Mouse (Mus musculus): Measurements from ENCODE around the gene Setd1b. TPM values are rescaled to one million over a fixed set of nuclear protein-coding genes. Genes with fewer than 3 reads are reported as not detected.
A peak's percentile ranks its signal among the peaks of the same experiment; 100 is the strongest.

Setd1b gene
- polyA plus RNA-seq, 1 experiment = 14.9 TPM

DNA sequence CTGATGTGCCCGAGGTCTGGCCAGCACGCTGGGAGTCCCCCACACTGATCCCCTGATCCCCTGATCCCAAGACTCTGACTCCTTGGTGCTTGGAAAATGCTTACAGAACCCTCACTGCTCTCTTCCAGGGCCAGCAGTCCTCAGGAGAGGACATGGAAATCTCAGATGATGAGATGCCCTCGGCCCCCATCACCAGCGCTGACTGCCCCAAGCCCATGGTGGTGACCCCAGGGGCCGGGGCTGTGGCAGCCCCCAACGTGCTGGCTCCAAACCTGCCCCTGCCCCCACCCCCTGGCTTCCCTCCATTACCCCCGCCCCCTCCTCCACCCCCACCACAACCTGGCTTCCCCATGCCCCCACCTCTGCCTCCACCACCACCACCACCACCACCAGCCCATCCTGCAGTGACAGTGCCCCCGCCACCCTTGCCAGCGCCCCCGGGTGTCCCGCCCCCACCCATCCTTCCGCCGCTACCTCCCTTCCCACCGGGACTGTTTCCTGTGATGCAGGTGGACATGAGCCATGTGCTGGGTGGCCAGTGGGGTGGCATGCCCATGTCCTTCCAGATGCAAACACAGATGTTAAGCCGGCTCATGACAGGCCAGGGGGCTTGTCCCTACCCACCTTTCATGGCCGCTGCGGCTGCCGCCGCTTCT, 9.8 kb downstream of the Setd1b start:
- peaks cover 22% of the 10 kb centered on the region for H3K4me1 ChIP-seq (ENCODE audit: control insufficient read depth, insufficient read depth, low read length)
- no peak for DNase-seq
- 83% methylated on average over 18 of the region's 19 CpGs for WGBS

DNA sequence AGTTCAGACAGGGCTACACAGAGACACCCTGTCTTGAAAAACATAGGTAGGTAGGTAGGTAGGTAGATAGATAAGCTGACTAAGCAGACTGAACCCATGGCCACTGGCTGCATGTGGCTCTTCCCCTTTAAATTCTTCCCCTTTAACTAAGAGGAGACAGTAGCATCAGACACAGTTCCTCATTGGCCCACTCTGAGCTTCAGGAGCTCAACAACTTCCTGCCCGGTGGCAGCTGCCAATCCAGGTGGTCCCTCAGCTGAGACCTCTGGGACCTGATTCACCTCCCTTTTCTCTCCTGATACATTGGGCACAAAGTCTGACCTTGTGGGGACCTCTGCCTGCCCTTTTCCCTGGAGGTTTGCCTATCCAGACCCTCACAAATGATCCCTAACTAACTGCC, 10.9 kb downstream of the Setd1b start:
- no peak for TF ChIP-seq CTCF (IDR thresholded peaks at IDR 0.05; ENCODE audit: borderline replicate concordance, insufficient read depth, low read depth, low read length)
- TF ChIP-seq POLR2A (IDR thresholded peaks at IDR 0.05; ENCODE audit: borderline replicate concordance, insufficient read depth, low read length) = no peak
- Histone ChIP-seq H3K4me1 (ENCODE audit: control insufficient read depth, insufficient read depth, low read length) (peaks cover 16% of the 10 kb centered on the region), H3K27ac (ENCODE audit: insufficient read depth, low read length) (no peak overlapping the region), H3K4me3 (replicated peaks; ENCODE audit: insufficient read depth, low read depth, low read length) (no peak overlapping the region), H3K27me3 (ENCODE audit: control insufficient read depth, insufficient read depth, low read length) (no peaks in the 10 kb centered on the region)
- no peak for DNase-seq
- WGBS = 42% methylated on average over 1 of the region's 1 CpGs

More for the DNA sequence above, 9.8 kb downstream of the Setd1b start:
- Histone ChIP-seq H3K27me3 (ENCODE audit: control insufficient read depth, insufficient read depth, low read length) (no peaks in the 10 kb centered on the region), H3K27ac (ENCODE audit: insufficient read depth, low read length) (no peak overlapping the region), H3K4me3 (replicated peaks; ENCODE audit: insufficient read depth, low read depth, low read length) (no peak overlapping the region)
- no peak for TF ChIP-seq CTCF (IDR thresholded peaks at IDR 0.05; ENCODE audit: borderline replicate concordance, insufficient read depth, low read depth, low read length)
- TF ChIP-seq POLR2A (IDR thresholded peaks at IDR 0.05; ENCODE audit: borderline replicate concordance, insufficient read depth, low read length) = no peak

DNA sequence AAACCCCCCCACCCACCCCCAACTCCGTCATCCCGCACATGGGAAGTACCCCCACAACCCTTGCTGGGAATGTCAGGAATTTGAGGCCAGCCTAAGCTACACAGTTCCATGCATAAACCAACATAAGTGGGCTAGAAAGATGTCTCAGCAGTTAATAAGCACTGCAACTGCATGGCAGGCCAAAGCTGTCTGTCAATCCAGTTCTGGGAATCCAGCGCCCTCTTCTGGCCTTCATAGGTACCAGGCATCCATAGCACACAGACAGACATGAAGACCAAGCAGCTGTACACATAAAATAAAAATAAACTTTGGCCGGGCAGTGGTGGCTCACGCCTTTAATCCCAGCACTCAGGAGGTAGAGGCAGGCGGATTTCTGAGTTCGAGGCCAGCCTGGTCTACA, 13.4 kb downstream of the Setd1b start:
- H3K27me3 ChIP-seq (ENCODE audit: control insufficient read depth, insufficient read depth, low read length) = no peaks in the 10 kb centered on the region
- no peak overlapping the region for H3K27ac ChIP-seq (ENCODE audit: insufficient read depth, low read length)
- DNase-seq = peak; percentile 72 to 74
- WGBS = 45% methylated on average over 7 of the region's 7 CpGs
- TF ChIP-seq CTCF (IDR thresholded peaks at IDR 0.05; ENCODE audit: borderline replicate concordance, insufficient read depth, low read depth, low read length) (peak; percentile 78), POLR2A (IDR thresholded peaks at IDR 0.05; ENCODE audit: borderline replicate concordance, insufficient read depth, low read length) (no peak)
- no peak overlapping the region for H3K4me3 ChIP-seq (replicated peaks; ENCODE audit: insufficient read depth, low read depth, low read length)
- no peaks in the 10 kb centered on the region for H3K4me1 ChIP-seq (ENCODE audit: control insufficient read depth, insufficient read depth, low read length)

DNA sequence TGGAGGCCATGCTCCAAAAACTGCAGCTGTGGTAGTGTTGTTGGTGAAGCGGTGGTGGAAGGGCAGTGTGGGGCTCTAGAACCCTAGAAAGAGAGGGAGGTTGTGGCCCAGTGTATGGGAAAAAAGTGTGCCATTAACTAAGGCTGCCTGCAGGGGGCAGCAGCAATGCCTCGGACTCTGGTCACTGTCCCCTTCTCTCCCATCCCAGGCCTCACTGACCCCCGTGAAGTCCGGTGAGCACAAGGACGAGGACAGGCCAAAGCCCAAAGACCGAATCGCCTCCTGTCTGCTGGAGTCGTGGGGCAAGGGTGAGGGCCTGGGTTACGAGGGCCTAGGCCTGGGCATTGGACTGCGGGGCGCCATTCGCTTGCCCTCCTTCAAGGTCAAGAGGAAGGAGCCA, 14.8 kb downstream of the Setd1b start:
- Histone ChIP-seq H3K4me1 (ENCODE audit: control insufficient read depth, insufficient read depth, low read length) (no peaks in the 10 kb centered on the region), H3K27me3 (ENCODE audit: control insufficient read depth, insufficient read depth, low read length) (no peaks in the 10 kb centered on the region), H3K4me3 (replicated peaks; ENCODE audit: insufficient read depth, low read depth, low read length) (no peak overlapping the region), H3K27ac (ENCODE audit: insufficient read depth, low read length) (no peak overlapping the region)
- no peak for DNase-seq
- TF ChIP-seq CTCF (IDR thresholded peaks at IDR 0.05; ENCODE audit: borderline replicate concordance, insufficient read depth, low read depth, low read length) (peak; percentile 60), POLR2A (IDR thresholded peaks at IDR 0.05; ENCODE audit: borderline replicate concordance, insufficient read depth, low read length) (no peak)
- 78% methylated on average over 12 of the region's 12 CpGs for WGBS

DNA sequence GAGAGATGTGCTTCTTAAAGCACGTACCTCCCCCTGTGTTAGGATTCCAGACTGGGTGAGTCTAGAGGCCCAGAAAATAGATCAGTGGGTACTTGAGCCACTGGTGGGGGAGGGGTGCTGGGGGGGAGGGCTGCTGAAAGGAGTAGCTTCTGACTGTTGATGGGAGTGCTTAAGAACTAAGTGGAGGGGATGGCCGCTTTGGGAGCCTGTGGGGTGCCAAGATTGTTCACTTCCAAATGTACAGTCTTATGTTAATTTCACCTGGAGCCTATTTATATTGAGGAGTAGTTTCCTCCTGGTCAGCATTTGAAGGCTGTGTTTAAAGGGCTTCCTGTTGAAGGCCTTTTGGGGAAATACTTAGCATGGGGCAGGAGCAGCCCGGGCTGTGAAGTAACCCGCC, 16.0 kb downstream of the Setd1b start:
- H3K27me3 ChIP-seq (ENCODE audit: control insufficient read depth, insufficient read depth, low read length) = no peaks in the 10 kb centered on the region
- DNase-seq = no peak
- no peak overlapping the region for H3K4me3 ChIP-seq (replicated peaks; ENCODE audit: insufficient read depth, low read depth, low read length)
- H3K27ac ChIP-seq (ENCODE audit: insufficient read depth, low read length) = no peak overlapping the region
- TF ChIP-seq POLR2A (IDR thresholded peaks at IDR 0.05; ENCODE audit: borderline replicate concordance, insufficient read depth, low read length) (no peak), CTCF (IDR thresholded peaks at IDR 0.05; ENCODE audit: borderline replicate concordance, insufficient read depth, low read depth, low read length) (no peak)
- H3K4me1 ChIP-seq (ENCODE audit: control insufficient read depth, insufficient read depth, low read length) = no peaks in the 10 kb centered on the region
- 82% methylated on average over 4 of the region's 4 CpGs for WGBS

DNA sequence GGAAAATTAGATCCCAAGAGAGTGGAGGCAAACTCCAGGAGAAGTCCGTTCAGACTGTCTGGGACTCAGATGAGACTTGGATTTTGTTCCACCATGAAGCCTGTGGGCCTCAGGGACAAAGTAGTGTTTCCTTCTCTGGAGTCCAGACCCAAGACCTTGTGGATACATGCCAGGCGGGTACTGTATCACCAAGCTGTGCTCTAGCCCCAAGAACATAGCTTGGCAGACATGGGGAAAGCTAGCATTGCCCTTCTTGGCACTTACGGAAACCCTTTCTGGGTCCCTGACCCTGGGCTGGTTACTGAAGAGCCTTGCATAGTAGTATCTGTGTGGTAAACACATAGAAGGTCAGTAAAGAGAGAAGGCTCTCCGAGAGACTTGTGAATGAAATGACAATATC, 17.5 kb downstream of the Setd1b start:
- Histone ChIP-seq H3K4me1 (ENCODE audit: control insufficient read depth, insufficient read depth, low read length) (no peaks in the 10 kb centered on the region), H3K27me3 (ENCODE audit: control insufficient read depth, insufficient read depth, low read length) (no peaks in the 10 kb centered on the region), H3K27ac (ENCODE audit: insufficient read depth, low read length) (no peak overlapping the region), H3K4me3 (replicated peaks; ENCODE audit: insufficient read depth, low read depth, low read length) (no peak overlapping the region)
- DNase-seq = no peak
- WGBS = 89% methylated on average over 4 of the region's 4 CpGs
- TF ChIP-seq POLR2A (IDR thresholded peaks at IDR 0.05; ENCODE audit: borderline replicate concordance, insufficient read depth, low read length) = no peak
- no peak for TF ChIP-seq CTCF (IDR thresholded peaks at IDR 0.05; ENCODE audit: borderline replicate concordance, insufficient read depth, low read depth, low read length)

DNA sequence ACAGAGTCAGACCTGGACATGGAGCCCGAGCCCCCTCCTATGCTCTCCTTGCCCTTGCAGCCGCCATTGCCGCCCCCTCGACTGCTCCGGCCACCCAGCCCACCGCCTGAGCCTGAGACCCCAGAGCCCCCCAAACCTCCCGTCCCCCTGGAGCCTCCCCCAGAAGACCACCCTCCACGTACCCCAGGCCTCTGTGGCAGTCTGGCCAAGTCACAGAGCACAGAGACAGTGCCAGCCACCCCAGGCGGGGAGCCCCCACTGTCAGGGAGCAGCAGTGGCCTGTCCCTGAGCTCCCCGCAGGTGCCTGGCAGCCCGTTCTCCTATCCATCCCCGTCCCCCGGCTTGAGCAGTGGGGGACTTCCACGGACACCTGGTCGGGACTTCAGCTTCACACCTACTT, 17.9 kb downstream of the Setd1b start:
- no peak for TF ChIP-seq CTCF (IDR thresholded peaks at IDR 0.05; ENCODE audit: borderline replicate concordance, insufficient read depth, low read depth, low read length)
- no peak for TF ChIP-seq POLR2A (IDR thresholded peaks at IDR 0.05; ENCODE audit: borderline replicate concordance, insufficient read depth, low read length)
- Histone ChIP-seq H3K4me3 (replicated peaks; ENCODE audit: insufficient read depth, low read depth, low read length) (no peak overlapping the region), H3K4me1 (ENCODE audit: control insufficient read depth, insufficient read depth, low read length) (no peaks in the 10 kb centered on the region), H3K27ac (ENCODE audit: insufficient read depth, low read length) (no peak overlapping the region), H3K27me3 (ENCODE audit: control insufficient read depth, insufficient read depth, low read length) (no peaks in the 10 kb centered on the region)
- no peak for DNase-seq
- WGBS = 79% methylated on average over 15 of the region's 15 CpGs

DNA sequence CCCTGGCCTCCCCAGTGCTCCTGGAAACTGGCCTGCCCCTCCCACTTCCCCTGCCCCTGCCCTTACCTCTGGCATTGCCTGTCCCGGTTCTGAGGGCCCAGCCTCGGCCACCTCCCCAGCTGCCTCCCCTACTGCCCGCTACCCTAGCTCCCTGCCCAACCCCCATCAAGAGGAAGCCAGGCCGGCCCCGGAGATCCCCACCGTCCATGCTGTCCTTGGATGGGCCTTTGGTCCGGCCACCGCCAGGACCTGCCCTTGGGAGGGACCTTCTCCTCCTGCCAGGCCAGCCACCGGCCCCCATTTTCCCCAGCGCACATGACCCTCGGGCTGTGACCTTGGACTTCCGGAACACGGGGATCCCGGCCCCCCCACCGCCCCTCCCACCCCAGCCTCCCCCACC, 18.3 kb downstream of the Setd1b start:
- Histone ChIP-seq H3K27ac (ENCODE audit: insufficient read depth, low read length) (no peak overlapping the region), H3K27me3 (ENCODE audit: control insufficient read depth, insufficient read depth, low read length) (no peaks in the 10 kb centered on the region), H3K4me1 (ENCODE audit: control insufficient read depth, insufficient read depth, low read length) (no peaks in the 10 kb centered on the region), H3K4me3 (replicated peaks; ENCODE audit: insufficient read depth, low read depth, low read length) (no peak overlapping the region)
- TF ChIP-seq POLR2A (IDR thresholded peaks at IDR 0.05; ENCODE audit: borderline replicate concordance, insufficient read depth, low read length) = no peak
- 84% methylated on average over 15 of the region's 15 CpGs for WGBS
- no peak for DNase-seq

Measured in cerebellum, adult 2 months (tissue).